Mouse (Mus musculus) mesoderm, embryonic 11.5 days (tissue): ENCODE measurements around the gene Spdef.

Source experiments
- DNase-seq: peaks from one replicate; pipeline ENCODE4 v3.0.0-alpha.2; 2012; ENCODE audit warnings: low read depth, low spot score

Spdef gene

DNA sequence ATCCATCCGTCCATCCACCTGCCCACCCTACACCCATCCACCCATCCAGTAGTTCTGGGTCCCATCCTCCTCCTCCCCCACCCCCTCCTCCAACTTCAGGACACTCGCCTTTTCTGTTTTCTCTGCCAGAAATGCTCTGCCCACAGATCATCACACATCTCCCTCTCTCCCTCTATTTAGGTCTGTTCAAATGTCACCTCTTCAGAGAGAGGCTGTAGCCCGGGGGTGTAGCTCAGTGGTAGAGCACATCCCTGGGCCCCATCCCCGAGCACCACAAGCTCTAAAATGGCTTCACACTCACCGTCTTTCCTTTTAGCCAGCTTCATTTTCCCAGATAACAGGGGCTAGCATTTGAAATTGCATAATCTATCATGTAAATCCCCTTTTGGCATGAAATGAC lies 51.0 kb downstream of the Spdef start:
- no peak for DNase-seq

DNA sequence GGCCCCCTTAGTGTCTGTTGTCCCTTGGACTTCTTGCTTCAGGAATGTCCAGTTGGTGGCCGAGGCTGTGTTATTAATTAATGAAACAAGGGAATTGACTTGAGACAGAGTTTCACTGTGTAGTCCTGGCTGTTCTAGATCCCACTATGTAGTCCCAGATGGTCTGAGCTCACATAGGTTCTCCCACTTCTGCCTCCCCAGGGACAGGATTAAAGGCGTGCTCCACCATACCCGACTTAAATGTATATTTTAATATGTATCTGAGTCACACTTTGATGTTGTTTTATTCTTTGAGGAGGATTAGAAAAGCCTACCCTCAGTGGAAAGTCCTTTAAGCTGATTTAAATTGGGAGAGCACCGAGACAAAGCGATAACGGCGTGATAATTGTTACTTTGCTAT lies 52.5 kb downstream of the Spdef start:
- DNase-seq = no peak

DNA sequence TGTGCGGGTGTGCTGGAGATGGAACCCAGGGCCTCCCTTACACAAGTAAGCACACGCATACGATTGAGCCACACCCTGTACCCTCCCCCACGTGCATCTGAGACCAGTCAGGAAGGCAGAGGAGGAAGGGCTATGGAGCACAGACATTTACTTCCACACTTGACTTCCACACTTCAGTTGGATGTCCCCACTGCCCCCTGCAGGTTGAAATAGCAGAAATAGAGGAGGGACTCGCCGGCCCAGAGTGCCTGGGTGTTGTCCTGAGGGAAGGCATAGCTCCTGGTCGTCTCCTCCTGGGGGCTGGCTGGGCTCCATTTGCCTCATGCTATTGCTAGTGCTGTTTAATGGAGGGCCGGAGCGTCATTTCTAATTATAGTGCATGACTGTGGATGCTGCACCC lies 53.3 kb downstream of the Spdef start:
- no peak for DNase-seq

DNA sequence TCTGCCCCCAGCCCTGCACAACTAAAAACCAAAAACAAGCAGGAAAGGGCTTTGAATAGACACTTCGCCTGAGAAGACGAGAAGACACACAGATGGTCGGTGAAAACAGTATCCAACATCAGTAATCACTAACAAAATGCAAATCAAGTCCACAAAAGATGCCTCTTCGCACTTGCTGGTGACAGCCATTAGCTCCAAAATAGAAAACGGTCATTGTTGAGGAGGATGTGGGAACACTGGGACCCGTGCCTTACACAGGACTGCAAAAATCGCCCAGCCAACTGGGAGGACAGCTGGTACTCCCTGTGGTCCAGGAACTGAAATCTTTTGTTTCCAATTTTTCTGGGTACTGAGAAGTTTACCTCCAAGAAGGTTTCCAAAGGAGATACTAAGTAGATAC lies 54.8 kb downstream of the Spdef start:
- DNase-seq = no peak

DNA sequence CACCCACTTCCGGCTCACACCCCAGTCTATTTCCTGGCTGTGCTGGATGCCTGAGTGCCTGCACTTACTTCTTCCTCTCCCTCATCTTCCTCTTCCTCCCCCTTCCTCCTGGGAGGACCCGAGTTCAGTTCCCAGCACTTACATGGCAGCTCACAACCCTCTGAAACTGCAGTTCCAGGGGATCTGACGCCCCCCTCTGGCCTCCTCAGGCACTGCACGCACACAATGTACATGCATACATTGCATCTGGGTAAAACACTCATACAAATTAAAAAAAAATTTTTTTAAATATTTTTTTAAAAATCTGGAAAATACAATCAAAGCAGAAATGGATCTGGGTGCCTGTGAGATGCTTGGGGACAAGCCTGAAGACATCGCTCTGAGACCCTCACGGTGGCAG lies 57.0 kb downstream of the Spdef start:
- no peak for DNase-seq
